Mouse (Mus musculus) urinary bladder, adult 2 months (tissue): ENCODE measurements around the gene Sbno2. TPM values are rescaled to one million over a fixed set of nuclear protein-coding genes. Genes with fewer than 3 reads are reported as not detected.
"Not testable (repeated sequence)": the region's sequence is repeated elsewhere in the genome, so short reads cannot be mapped to it uniquely, and the experiment has no call there.

Experiments
- DNase-seq: peaks from one replicate; pipeline ENCODE4 v3.0.0; 2022; ENCODE audit warnings: low spot score
- polyA plus RNA-seq: library from polyadenylated mRNA; depleted of rRNA; stranded (reverse); fragments of >200 nt; gene quantifications from 2 replicates; pipeline ENCODE4 v1.2.3, GENCODE M21; 2012

The Sbno2 gene
- polyA plus RNA-seq, 1 experiment: 34.0 TPM

GRCm38 (mm10) chr10:80057683-80058326, 47.6 kb downstream of the Sbno2 start:
- no peak for DNase-seq

DNA sequence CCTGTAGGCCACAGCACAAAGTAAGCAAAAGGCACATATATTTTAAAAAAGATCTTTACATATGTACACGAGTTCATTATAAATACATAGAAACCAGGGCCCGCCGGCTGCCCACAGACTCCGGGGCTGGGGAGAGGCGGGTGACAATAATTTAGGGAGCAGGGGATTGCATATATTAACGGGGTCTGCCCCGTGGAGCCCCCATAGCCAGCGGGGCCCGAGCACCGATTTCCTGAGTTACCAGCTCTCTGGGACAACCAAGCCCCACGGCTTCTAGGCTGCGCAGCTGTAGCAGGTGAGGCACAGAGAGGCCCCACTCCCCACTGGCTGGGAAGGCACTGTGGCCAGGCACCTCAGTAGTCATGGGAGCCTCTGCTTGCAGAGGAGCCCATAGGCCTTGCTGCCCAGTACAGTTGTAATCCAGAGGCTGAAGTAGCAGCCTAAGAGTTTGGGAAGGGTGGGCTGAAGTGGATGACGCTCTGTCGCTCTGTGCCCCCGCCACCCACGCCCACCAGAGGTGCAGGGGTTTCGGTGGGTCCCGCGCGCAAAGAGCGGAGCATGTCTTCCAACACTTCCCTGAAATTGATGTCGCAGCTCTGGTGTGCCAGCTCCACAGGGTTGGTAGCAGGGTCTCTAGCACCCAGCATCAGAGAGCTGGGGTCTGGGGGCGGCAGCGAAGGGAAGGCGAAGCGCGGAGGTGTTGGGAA, 48.2 kb downstream of the Sbno2 start:
- DNase-seq: no peak

DNA sequence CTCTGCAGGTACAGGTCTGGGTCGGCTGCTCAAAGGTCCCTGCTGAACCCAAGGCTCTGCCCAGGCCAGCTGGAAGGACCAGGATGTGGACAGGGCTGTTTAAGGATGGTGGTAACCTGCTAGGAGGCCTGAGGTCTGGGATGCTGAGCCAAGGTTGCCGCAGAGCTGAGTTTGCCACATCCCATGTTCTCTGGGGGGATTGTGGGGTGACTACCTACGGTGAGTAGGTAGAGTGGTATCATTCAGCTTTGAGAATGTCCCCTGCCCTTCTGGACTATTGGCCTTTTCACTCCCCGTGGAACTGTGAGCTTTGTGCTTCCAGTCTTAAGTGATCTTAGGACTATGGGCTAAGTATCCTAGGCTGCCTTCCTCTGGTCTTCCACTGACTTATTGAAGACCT, 48.9 kb downstream of the Sbno2 start:
- DNase-seq: no peak

- no peak for DNase-seq
These were observed 49.5 kb downstream of the Sbno2 start for GRCm38 (mm10) chr10:80055891-80056290.

GRCm38 (mm10) chr10:80055364-80055763, 50.0 kb downstream of the Sbno2 start:
- DNase-seq: no peak

DNA sequence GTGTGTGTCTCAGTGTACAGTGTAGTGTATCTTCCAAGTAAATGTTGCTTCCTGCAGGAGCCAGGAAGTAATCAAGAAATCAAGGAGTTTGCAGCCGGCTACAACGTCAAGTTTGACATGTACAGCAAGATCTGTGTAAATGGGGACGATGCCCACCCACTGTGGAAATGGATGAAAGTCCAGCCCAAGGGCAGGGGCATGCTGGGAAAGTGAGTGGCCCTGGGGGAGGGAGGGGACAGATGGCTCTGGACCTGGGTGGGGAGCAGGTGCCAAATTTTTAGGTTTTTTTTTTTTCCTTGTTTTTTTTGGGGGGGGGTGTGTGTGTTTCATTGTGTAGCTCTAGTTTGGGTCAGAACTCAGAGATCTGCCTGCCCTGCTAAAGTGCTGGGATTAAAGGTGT, 50.5 kb downstream of the Sbno2 start:
- not testable (repeated sequence) for DNase-seq

DNA sequence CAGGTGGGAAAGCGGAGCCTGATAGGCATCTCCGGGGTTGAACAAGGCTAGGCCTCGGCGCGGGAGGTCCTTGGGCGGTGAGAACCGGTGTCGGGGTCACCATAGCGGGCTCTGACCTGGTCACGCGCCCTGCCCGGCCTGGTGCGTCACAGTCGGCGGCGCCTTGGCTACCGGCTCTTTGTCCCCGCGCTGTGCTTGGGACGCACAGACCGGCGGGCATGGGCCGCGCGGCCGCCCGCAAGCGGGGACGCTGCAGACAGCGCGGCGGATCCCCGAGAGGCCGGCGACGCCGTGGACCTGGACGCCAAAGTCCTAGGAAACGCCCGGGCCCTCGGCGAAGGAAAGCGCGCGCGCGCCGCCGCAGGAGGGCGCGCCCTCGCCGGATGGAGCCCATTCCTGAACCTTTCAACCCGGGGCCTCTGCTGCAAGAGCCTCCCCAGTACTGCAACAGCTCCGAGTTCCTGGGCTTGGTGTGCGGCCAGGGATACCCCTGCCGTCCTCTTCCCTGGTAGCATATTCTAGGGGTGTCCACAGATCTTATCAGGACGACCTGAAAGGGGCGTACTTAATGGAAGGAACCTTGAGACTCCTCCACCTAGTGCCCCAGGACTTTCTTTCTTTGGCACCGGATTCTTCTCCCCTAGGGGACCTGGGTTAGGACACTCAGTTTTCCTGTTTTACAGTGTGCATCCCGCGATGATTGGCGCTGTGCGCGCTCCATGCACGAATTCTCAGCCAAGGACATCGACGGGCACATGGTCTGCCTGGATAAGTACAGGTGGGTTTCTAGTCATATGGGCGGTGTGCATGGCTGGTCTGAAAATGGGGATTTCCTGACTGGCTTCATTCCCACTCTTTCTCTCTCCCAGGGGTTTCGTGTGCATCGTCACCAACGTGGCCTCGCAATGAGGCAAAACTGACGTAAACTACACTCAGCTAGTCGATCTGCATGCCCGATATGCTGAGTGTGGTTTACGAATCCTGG, 51.2 kb downstream of the Sbno2 start:
- DNase-seq: peak; percentile 67

DNA sequence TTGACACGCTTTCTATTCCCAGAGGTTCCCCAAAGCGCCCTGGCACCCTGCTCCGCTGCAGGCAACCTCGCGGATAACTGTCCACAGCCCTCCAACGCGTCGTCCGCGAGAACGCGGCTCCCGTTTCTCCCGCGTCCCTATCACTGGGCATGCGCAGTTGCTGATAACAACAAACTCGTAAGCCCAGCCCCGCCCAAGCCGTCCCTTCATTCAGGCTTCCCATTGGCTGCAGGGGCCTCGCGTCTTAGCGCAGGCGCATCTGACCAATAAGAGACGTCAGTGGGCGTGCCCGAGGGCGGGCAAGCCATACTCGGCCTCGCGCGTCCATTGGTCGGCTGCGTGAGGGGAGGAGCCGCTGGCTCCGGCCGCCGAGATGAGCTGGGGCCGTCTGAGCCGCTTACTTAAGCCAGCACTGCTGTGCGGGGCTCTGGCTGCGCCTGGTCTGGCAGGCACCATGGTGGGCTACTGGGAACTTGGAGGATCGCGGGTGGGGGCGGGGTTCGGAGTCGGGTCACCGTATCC, 52.1 kb downstream of the Sbno2 start:
- peak; percentile 95 for DNase-seq

DNA sequence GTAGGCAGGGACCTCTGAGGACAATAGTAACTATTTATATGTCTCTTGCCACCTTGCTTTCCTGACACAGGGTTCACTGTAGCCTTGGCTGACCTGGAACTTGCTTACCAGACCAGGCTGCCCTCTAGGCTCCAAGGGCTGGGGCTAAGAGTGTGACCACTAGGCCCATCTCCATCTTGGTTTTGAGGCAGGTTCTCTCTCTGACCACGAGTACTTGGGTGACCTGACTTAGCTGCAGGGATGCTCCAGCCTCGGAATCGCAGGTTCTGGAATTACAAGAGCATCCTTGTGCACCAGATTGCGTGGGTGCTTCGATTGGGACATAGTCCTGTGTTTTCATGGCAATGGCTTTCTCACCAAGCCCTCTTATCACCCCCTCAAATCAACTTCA, 53.0 kb downstream of the Sbno2 start:
- DNase-seq: no peak

DNA sequence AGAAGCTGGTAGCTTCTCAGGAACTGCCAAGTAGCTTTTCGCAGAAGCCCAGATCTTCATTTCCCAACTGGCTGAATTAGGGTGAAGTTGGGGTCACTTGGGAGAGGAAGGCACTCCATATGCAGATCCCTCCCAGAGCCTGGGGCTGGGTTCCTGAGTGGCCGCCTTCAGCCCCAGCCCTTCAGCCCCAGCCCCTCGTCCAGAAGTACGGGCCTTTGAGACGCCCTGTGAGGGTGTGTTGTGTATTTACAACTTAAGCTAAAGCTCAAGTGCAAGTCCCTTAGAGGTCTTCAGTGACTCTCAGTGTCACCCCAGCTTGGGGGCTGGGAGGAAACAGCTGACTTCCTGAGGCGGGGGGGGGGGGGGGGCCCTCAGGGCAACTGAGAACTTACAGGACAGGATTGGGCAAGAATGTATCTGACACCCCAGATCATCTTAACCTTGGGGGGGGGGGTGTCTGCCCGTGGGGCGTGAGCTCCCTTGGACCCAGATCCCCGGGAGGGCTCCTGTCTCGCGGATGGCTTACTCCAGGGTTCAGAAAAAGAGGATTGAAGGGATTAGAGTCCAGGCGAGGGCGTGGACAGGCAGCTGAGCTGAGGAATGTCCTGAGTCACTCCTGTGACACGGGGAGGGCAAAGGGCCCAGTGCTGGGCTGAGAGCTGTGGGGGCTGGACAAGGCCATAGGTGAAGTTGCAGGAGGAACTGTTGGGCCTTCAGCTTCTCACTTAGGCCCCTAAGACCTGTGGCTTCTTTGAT, 53.6 kb downstream of the Sbno2 start:
- no peak for DNase-seq

GRCm38 (mm10) chr10:80050885-80051617, 54.3 kb downstream of the Sbno2 start:
- DNase-seq: no peak

DNA sequence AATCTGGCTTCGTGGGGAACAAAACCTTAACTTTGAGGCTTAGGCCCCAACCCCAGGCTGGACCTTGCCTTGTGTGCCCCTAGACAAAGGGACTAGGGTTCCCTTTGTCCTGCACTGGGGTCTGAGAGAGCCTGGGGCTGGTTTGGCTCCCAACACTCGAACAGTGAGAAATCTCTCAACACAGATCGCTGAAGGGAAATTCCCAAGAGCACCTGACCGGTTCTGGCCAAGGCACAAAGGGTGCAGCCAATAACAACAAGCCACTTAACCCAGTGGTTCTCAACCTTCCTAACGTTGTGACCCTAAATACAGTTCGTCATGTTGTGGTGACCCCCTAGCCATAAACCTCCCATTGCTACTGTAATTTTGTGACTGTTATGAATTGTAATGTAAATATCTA, 55.1 kb downstream of the Sbno2 start:
- no peak for DNase-seq

DNA sequence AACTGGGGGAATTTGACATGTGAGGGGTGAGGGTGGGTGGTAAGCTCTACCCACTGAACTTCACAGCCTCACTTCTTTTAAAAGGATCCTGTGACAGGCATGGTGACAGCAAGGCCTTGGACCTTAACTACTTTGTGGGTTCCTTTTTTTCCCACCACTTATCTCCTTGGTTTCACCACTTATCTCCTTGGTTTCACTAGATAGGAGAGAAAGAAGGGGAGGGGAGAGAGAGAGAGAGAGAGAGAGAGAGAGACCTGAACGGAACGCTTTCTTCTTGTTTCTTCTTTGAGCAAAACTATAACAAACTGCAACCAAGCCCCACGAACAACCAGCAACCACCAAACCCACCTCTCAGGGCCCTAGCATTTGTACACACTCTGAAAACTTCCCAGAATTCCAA, 56.5 kb downstream of the Sbno2 start:
- no peak for DNase-seq

- DNase-seq: no peak
These were observed 57.0 kb downstream of the Sbno2 start for GRCm38 (mm10) chr10:80048396-80048795.

- no peak for DNase-seq
These were observed 58.3 kb downstream of the Sbno2 start, which contains the start of gene Gpx4 for GRCm38 (mm10) chr10:80047041-80047565. TSS of gene Gpx4 (plus strand) at chr10:80047166.

- no peak for DNase-seq
These were observed 59.6 kb downstream of the Sbno2 start for GRCm38 (mm10) chr10:80045766-80046165.

GRCm38 (mm10) chr10:80045364-80045763, 60.0 kb downstream of the Sbno2 start:
- not testable (repeated sequence) for DNase-seq

DNA sequence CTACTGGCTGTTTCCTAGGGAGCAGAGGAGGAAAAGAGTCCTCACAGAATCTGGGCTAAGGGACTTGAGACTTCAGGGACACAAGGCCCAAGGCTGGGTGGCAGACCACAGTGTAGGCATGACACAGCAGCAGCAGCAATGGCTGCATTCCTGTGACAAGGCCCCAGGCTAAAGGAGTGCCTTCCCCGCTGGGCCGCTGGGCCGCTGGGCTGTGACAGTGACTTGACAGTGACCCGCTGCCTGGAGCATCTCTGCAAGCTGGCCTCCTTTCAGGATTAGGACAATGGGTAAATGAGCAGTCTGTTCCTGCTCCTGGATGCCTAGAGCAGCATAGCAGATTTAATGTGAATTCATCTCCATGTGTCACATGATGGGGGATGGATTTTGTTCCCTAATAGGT, 61.3 kb downstream of the Sbno2 start:
- DNase-seq: no peak

DNA sequence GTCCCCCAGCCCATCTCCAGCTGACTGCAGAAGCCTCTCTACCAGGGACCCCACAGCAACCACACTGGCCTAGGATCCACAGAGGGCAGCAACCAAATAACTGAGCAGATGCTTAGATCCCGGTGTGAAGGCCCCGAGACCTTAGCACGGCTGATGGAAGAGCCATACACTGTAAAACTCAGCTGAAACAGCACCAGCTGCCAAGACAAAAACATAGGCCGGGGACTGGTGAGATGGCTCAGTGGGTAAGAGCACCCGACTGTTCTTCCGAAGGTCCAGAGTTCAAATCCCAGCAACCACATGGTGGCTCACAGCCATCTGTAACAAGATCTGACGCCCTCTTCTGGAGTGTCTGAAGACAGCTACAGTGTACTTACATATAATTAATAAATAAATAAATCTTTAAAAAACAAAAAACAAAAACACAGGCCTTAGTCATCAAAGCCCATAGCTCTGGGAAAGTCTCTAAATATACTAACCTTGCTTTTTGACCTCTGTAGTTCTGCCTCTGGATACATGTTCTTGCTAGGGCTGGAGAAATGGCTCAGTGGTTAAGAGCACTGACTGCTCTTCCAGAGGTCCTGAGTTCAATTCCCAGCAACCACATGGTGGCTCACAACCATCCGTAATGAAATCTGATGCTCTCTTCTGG, 63.8 kb downstream of the Sbno2 start:
- DNase-seq: not testable (repeated sequence)

- peak; percentile 89 for DNase-seq
These were observed 65.8 kb downstream of the Sbno2 start, which contains the start of gene Polr2e for GRCm38 (mm10) chr10:80039559-80039979. TSS of gene Polr2e (minus strand) at chr10:80039795.
